Mouse (Mus musculus) limb, embryonic 13.5 days (tissue): ENCODE data around the gene Fars2. TPM values are rescaled to one million over a fixed set of nuclear protein-coding genes. Genes with fewer than 3 reads are reported as not detected.

Experiments used
- ATAC-seq: fragments of 200-750 bp; cut with Nextera tagmentation; 2 replicates; pipeline ENCODE4 v1.8.0; 2017; ENCODE audit warnings: low read depth, moderate number of reproducible peaks, moderate TSS enrichment; ENCODE audit not compliant: low FRiP score
- H3K27ac ChIP-seq: fragments of 300-500 bp; sonication (generic); 2 replicates; pipeline ENCODE4 v1.5.1; 2015; ENCODE audit warnings: inconsistent platforms, mild to moderate bottlenecking, moderate library complexity
- H3K27me3 ChIP-seq: fragments of 300-500 bp; sonication (generic); 2 replicates; pipeline ENCODE4 v1.6.1; 2015; ENCODE audit warnings: mild to moderate bottlenecking, inconsistent platforms
- H3K36me3 ChIP-seq: fragments of 300-500 bp; sonication (generic); 2 replicates; pipeline ENCODE4 v1.6.1; 2015; ENCODE audit warnings: inconsistent platforms, mild to moderate bottlenecking, moderate library complexity
- H3K4me1 ChIP-seq: fragments of 300-500 bp; sonication (generic); 2 replicates; pipeline ENCODE4 v1.6.1; 2015; ENCODE audit warnings: inconsistent platforms
- H3K4me2 ChIP-seq: fragments of 300-500 bp; sonication (generic); replicated peaks from 2 replicates; pipeline ENCODE4 v1.6.1; 2015; ENCODE audit warnings: inconsistent platforms, mild to moderate bottlenecking, moderate library complexity
- H3K4me3 ChIP-seq: fragments of 300-500 bp; sonication (generic); 2 replicates; pipeline ENCODE4 v1.5.1; 2015; ENCODE audit warnings: moderate library complexity, mild to moderate bottlenecking, inconsistent platforms
- H3K9ac ChIP-seq: fragments of 300-500 bp; sonication (generic); 2 replicates; pipeline ENCODE4 v1.6.1; 2015; ENCODE audit warnings: mild to moderate bottlenecking, inconsistent platforms
- H3K9me3 ChIP-seq: fragments of 300-500 bp; sonication (generic); 2 replicates; pipeline ENCODE4 v1.6.1; 2016; ENCODE audit warnings: inconsistent platforms
- WGBS: fragments of 180-500 bp; shearing (Covaris S2); methylation state at CpG from one replicate; pipeline ENCODE4 v1.1.7; 2015; 5-methylcytosine and 5-hydroxymethylcytosine counted together
- polyA plus RNA-seq: library from polyadenylated mRNA; unstranded; fragments of >200 nt; fragmentation: Nextera tagmentation; extraction: Ambion mirVana; gene quantifications from 2 replicates; pipeline ENCODE4 v1.2.1, GENCODE M21; 2015

Fars2 gene
- polyA plus RNA-seq, 1 experiment from 2014 or later = 35.1 TPM

DNA sequence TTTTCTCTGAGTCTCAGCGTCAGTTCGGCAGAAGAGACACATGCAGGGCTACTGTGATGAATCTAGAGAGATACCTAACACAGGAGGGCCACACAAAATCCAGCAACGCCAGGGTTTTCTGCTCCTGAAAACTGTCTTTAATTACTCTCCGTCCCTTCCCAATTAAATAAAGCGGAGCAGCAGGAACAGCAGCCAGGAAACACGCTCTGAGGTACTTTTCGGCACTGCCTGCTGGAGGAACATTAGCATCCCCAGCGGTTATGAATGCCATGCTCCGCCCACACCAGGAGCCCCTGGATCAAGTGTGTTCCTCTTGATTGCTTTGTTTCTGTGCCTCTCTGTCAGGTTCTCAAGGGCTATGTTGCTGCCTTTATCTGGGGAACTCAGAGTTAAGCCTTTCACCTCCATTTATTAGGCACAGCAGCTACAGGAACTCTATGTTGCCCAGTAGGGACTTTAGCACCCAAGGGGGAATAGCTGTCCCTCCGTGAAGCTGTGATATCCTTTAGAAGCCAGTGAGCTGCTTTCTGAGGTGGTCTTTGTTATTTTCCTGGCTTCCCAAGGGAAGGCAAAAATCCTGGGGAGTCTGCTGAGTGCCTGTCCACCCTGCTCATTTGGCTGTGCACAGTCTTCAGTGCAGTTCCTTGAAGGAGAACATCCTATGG lies 465.3 kb downstream of the Fars2 start:
- Histone ChIP-seq H3K4me3 (no peak overlapping the region), H3K36me3 (no peaks in the 10 kb centered on the region), H3K27ac (no peak overlapping the region), H3K27me3 (no peaks in the 10 kb centered on the region), H3K9ac (no peak overlapping the region; the same call in 1 of the 2 replicates), H3K4me2 (peak overlapping the region; percentile 53), H3K4me1 (peaks cover 32% of the 10 kb centered on the region), H3K9me3 (peaks cover 8% of the 10 kb centered on the region; the same call in 1 of the 2 replicates)
- WGBS = 8% methylated on average over 10 of the region's 10 CpGs
- ATAC-seq = no peak

DNA sequence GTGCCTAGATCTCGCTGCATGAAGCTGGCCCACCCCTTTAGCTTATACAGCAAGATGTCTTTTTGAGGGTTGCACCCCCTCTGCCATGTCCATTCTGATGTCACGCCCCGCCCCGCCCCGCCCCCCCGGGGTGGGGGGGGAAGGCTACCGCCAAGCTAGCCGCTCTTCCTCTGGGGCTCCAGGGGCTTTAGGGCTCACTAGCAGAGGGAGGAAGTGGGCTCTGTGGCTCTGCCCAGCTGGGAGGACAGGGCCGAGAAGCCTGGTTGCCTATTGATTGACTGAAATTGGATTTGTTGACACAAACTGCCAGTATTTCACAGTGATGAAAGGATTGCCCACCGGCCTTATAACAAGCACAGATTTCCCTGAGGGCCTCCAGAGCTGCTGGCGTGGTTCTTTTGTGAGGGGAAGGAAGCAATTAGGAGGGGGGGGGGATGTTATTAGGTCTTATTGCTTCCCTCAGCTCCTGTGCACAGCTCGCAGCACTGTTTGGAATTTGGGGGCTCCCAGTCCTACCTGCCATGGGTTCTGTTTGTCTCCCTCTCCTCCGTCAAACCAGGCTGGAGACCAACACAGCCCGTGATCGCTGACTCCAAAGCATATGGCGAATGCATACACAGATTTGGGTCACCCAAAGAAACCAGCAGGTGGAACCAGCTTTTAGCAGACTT lies 466.4 kb downstream of the Fars2 start:
- Histone ChIP-seq H3K4me2 (peak overlapping the region; percentile 47), H3K4me3 (0 out of 2 replicates have a peak overlapping the region, but pooled peaks have one; percentile 2), H3K9ac (no peak overlapping the region), H3K27ac (no peak overlapping the region), H3K27me3 (no peaks in the 10 kb centered on the region), H3K36me3 (no peaks in the 10 kb centered on the region), H3K4me1 (peaks cover 25% of the 10 kb centered on the region), H3K9me3 (peaks cover 8% of the 10 kb centered on the region; the same call in 1 of the 2 replicates)
- WGBS = 11% methylated on average over 16 of the region's 16 CpGs
- ATAC-seq = no peak

DNA sequence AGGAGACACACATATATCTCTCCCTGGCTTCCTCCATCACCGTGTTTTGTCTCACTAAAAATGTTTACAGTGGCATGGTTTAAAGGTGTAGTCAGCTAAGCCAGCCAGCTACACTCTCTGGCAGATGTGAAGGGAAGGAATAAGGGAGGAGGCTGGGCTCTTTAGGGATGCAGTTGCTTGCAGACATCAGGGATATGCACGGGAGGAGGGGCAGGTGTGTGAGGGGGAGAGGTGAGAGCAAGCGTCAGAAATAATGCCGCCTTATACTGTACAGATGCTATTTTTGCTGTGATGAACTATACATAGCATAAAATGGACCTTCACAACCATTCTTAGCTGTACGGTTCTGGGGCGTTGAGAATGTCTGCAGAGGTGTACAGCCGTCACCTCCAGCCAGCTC lies 467.0 kb downstream of the Fars2 start:
- peaks cover 25% of the 10 kb centered on the region for H3K4me1 ChIP-seq
- no peaks in the 10 kb centered on the region for H3K36me3 ChIP-seq
- H3K4me3 ChIP-seq = no peak overlapping the region
- H3K9ac ChIP-seq = no peak overlapping the region
- no peaks in the 10 kb centered on the region for H3K27me3 ChIP-seq
- H3K9me3 ChIP-seq = peaks cover 8% of the 10 kb centered on the region; the same call in 1 of the 2 replicates
- H3K4me2 ChIP-seq = no peak overlapping the region
- ATAC-seq = no peak
- 49% methylated on average over 7 of the region's 7 CpGs for WGBS
- H3K27ac ChIP-seq = no peak overlapping the region

DNA sequence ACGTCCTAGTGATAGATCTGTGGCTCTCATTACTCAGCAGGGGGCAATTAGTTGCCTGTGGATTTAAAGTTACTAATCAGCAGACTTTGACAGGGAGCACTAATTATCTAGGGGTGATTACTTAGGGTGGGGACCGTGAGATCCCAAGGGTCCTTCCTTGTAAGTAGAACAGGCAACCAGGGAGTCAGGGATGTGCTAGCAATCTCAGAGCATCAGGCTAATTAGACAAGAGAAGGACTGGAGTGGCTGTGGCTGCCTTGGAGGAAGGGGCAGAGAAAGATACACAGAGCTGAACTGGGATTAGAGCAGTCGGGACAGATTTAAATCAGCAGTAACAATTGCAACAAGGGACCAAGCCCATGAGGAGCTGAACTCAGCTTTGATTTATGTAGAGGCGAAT lies 471.9 kb downstream of the Fars2 start:
- Histone ChIP-seq H3K27me3 (no peaks in the 10 kb centered on the region), H3K36me3 (no peaks in the 10 kb centered on the region), H3K27ac (no peak overlapping the region), H3K9me3 (peaks cover 13% of the 10 kb centered on the region), H3K4me2 (no peak overlapping the region), H3K4me3 (no peak overlapping the region), H3K4me1 (peaks cover 4% of the 10 kb centered on the region; the same call in 1 of the 2 replicates), H3K9ac (no peak overlapping the region)
- ATAC-seq = no peak
- WGBS = 30% methylated on average over 4 of the region's 4 CpGs

DNA sequence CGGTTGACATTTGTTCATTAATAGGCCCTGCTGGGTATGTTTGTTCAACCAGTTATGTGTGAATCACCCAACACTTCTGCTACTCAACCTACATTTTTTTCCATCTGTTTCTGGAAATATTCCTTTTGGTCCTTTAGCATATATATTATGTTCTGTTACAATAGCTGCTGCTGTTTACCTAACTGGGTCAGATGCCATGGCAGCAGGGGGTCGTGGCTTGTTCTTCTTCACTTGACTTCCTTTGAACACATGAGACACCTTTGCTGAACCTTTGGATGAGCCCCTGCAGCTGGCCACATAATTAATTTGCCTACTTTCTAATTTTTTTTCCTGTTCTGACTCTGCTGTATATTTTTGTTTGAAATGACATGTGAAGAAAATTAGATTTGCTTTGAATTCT lies 475.1 kb downstream of the Fars2 start:
- ATAC-seq = no peak
- H3K9me3 ChIP-seq = peaks cover 7% of the 10 kb centered on the region; the same call in 1 of the 2 replicates
- 82% methylated on average over 2 of the region's 2 CpGs for WGBS
- no peaks in the 10 kb centered on the region for H3K4me1 ChIP-seq
- H3K4me2 ChIP-seq = no peak overlapping the region
- H3K27ac ChIP-seq = no peak overlapping the region
- no peak overlapping the region for H3K4me3 ChIP-seq
- no peaks in the 10 kb centered on the region for H3K36me3 ChIP-seq
- H3K9ac ChIP-seq = no peak overlapping the region
- no peaks in the 10 kb centered on the region for H3K27me3 ChIP-seq

DNA sequence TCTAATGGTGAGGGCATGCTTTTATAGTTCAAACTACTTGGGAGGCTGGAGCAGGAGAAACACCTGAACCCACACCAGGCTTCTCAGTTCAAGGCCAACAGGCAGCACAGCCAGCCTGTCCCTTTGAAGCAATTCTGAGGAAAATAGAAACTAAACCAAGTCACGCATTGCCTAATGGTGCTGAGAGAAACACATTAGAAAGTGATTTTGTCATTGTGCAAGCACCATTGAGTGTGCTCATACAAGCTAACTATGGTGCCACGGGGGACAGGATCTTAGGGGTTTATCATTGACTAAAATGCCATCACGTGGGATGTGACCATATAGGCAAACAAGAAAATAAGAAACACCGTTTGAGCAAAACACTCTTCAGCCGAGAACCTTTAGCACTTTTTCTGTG lies 489.5 kb downstream of the Fars2 start:
- H3K36me3 ChIP-seq = no peaks in the 10 kb centered on the region
- no peaks in the 10 kb centered on the region for H3K4me1 ChIP-seq
- 93% methylated on average over 5 of the region's 5 CpGs for WGBS
- H3K9me3 ChIP-seq = no peaks in the 10 kb centered on the region
- no peak for ATAC-seq
- H3K4me3 ChIP-seq = no peak overlapping the region
- no peak overlapping the region for H3K4me2 ChIP-seq
- no peak overlapping the region for H3K27ac ChIP-seq
- H3K9ac ChIP-seq = no peak overlapping the region
- no peaks in the 10 kb centered on the region for H3K27me3 ChIP-seq

DNA sequence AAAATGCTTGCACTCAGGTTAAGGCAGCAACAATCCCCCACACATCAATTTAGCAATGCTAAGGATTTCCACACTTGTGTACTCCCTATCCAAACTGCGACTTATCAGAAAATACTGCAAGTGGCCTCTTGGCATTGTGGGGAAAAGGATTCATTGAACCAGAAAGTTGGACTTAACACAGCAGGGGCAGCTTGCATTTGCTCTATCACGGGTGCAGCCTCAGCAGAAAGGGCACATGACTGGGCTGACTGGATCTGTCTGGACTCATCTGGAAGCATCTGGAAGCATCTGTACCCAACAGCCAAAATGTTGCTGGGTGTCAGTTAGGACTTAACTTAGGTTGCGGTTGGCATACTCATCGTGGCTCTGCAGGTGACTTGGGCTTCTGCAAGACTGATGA lies 490.7 kb downstream of the Fars2 start:
- Histone ChIP-seq H3K4me3 (no peak overlapping the region), H3K4me1 (no peaks in the 10 kb centered on the region), H3K27me3 (no peaks in the 10 kb centered on the region), H3K36me3 (no peaks in the 10 kb centered on the region), H3K4me2 (no peak overlapping the region), H3K27ac (no peak overlapping the region), H3K9me3 (no peaks in the 10 kb centered on the region), H3K9ac (no peak overlapping the region)
- 90% methylated on average over 4 of the region's 4 CpGs for WGBS
- ATAC-seq = no peak

DNA sequence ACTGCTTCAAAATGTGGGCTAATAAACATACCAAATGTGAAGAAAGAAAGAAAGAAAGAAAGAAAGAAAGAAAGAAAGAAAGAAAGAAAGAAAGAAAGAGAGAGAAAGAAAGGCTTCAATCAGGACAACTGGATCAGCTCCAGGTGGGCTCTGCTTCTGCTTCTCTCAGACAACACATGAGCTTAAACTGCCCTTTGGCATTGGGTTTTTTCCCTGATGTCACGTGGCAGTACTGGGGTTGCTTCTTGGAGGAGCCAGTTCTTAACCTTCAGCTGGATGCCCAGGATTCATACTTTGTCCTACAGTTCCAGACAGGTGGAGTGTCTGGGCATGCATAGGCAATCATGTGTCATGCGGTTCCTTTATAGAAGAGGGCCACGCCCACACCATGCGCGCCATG lies 493.2 kb downstream of the Fars2 start:
- 93% methylated on average over 5 of the region's 5 CpGs for WGBS
- no peak for ATAC-seq

DNA sequence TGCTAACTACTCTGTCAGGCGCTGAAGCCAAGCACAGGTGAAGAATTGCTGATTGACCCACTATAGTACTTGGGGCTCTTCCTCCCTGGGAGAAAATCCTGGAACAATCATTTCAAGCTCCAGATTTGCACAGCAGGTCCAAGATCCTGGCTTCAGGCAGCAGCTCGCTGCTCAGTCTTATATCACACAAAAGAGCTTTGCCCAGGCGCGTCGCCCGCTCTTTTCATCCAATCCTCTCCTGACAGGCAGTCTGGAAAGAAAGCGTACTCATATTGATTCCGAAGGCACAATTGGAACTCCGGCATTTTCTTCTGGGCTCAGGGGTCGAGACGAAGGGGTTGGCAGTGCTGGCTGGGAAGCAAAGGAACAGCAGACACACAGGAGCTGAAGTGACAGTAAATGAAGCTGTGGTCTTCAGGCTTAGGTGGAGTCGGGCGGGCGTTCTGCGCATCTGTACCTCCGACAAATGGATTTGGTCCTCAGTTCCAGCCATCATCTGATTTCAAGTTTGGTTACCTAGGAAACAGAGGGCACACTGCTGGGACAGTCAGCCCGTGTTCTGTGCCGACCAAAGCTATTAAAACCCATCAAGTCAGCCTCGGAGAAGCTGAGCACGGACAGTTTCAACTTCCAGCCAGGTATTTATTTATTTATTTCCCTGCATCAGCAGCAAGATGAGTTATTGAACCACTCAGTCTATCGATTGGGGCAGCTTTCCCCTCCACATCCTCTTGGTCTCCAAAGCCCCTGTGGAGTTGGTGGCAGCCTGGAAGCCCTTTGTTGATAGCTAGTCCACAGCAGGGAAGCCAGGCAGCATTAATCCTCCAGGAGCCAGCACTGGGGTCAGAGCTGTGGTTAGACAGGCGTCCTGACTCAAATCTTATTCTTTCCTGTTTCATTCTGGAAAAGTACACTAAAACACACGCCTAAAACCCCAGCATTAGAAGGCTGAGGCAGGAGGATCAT lies 495.9 kb downstream of the Fars2 start:
- H3K27ac ChIP-seq = no peak overlapping the region
- ATAC-seq = no peak
- no peak overlapping the region for H3K4me3 ChIP-seq
- H3K4me1 ChIP-seq = no peaks in the 10 kb centered on the region
- 65% methylated on average over 23 of the region's 23 CpGs for WGBS
- no peak overlapping the region for H3K9ac ChIP-seq
- H3K36me3 ChIP-seq = no peaks in the 10 kb centered on the region
- no peaks in the 10 kb centered on the region for H3K9me3 ChIP-seq
- no peaks in the 10 kb centered on the region for H3K27me3 ChIP-seq
- H3K4me2 ChIP-seq = no peak overlapping the region

More for the DNA sequence above, 493.2 kb downstream of the Fars2 start:
- Histone ChIP-seq H3K4me2 (no peak overlapping the region), H3K27ac (no peak overlapping the region), H3K4me1 (no peaks in the 10 kb centered on the region), H3K9ac (no peak overlapping the region), H3K27me3 (no peaks in the 10 kb centered on the region), H3K36me3 (no peaks in the 10 kb centered on the region), H3K4me3 (no peak overlapping the region), H3K9me3 (no peaks in the 10 kb centered on the region)

DNA sequence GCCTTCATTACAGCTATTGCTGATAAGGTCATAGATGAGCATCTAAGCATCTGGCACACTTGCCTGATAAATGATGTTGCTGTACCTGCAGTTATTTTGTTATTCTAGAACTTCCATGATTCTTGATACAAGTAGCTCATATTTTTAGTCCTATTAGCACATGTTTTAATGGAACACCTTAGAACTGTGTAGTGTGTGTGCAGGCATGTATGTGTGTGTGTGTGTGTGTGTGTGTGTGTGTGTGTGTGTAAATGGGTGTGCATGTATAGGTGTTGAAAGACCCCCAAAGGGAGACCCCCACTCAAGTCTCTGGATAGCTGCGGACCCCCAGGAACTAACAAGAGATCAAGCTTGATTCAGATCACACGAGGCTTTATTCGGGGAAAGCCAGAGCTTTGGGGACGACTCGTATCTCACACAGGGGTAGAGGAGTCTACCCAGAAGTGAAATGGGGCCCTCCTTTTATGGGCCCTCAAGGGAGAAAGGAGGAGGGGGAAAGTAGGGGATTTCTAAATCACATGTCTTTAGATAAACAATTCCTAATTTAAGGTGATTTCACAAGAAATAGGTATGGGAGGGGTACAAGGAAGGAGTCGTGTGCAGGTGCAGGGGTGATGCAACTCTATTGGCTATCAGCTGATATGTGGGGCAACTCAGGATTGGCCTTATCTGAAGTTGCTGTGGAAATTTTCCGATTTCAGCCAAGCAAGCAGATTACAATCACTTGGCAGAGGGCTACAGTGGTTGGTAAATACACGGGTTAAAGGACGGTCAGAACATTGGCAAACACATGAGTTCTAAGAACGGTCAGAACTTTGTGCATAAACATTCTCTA lies 503.5 kb downstream of the Fars2 start:
- WGBS = 91% methylated on average over 10 of the region's 10 CpGs
- no peaks in the 10 kb centered on the region for H3K4me1 ChIP-seq
- no peaks in the 10 kb centered on the region for H3K27me3 ChIP-seq
- H3K9me3 ChIP-seq = no peaks in the 10 kb centered on the region
- no peaks in the 10 kb centered on the region for H3K36me3 ChIP-seq
- no peak overlapping the region for H3K4me2 ChIP-seq
- H3K9ac ChIP-seq = no peak overlapping the region
- H3K27ac ChIP-seq = no peak overlapping the region
- no peak overlapping the region for H3K4me3 ChIP-seq
- no peak for ATAC-seq

DNA sequence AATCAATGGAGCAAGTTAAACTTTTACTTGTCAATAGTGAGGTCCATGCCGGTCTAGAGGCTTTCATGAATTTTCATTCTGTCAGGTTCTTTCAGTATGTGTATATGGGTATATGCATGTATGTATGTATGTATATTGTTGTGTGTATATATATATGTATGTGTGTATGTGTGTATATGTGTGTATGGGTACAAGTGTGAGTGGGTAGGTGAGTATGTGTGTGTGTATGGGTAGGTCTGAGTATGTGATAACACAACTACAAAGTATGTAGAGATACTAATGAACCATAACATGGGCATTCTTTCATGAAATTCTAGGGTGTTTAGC lies 504.1 kb downstream of the Fars2 start:
- H3K4me3 ChIP-seq = no peak overlapping the region
- WGBS = 93% methylated on average over 1 of the region's 1 CpGs

More for the DNA sequence above, 504.1 kb downstream of the Fars2 start:
- Histone ChIP-seq H3K4me1 (no peaks in the 10 kb centered on the region), H3K27me3 (no peaks in the 10 kb centered on the region), H3K9me3 (no peaks in the 10 kb centered on the region), H3K4me2 (no peak overlapping the region), H3K36me3 (no peaks in the 10 kb centered on the region), H3K27ac (no peak overlapping the region), H3K9ac (no peak overlapping the region)
- ATAC-seq = no peak
